Mouse (Mus musculus) thymus, adult 2 months (tissue): ENCODE results near the gene Cdh4. TPM values are rescaled to one million over a fixed set of nuclear protein-coding genes. Genes with fewer than 3 reads are reported as not detected.

Experiments
- DNase-seq: peaks from one replicate; pipeline ENCODE4 v3.0.0; 2021
- H3K27ac ChIP-seq: fragments of 200-500 bp; 2 replicates; pipeline ENCODE4 v1.5.1; 2012; ENCODE audit warnings: low read length, control low read depth; ENCODE audit not compliant: control insufficient read depth, insufficient read depth
- H3K27me3 ChIP-seq: fragments of 200-500 bp; 2 replicates; pipeline ENCODE4 v1.6.1; 2012; ENCODE audit warnings: mild to moderate bottlenecking, low read length, moderate library complexity, mixed read lengths; ENCODE audit not compliant: control insufficient read depth, insufficient read depth
- H3K36me3 ChIP-seq: fragments of 200-500 bp; 2 replicates; pipeline ENCODE4 v1.6.1; 2012; ENCODE audit warnings: mild to moderate bottlenecking, low read length, moderate library complexity; ENCODE audit not compliant: control insufficient read depth, insufficient read depth
- H3K4me1 ChIP-seq: fragments of 200-500 bp; replicated peaks from 2 replicates; pipeline ENCODE4 v1.6.1; 2012; ENCODE audit warnings: low read length; ENCODE audit not compliant: control insufficient read depth, insufficient read depth
- H3K4me3 ChIP-seq: fragments of 200-500 bp; 2 replicates; pipeline ENCODE4 v1.5.1; 2012; ENCODE audit warnings: mild to moderate bottlenecking, low read length, control low read depth, moderate library complexity; ENCODE audit not compliant: control insufficient read depth, insufficient read depth
- CTCF ChIP-seq: fragments of 200-500 bp; IDR thresholded peaks from 2 replicates; pipeline ENCODE4 v1.5.1; 2012; ENCODE audit warnings: mild to moderate bottlenecking, control low read depth, low read length, moderate library complexity, borderline replicate concordance; ENCODE audit not compliant: control insufficient read depth, poor library complexity, insufficient read depth; ENCODE audit errors: extremely low read depth
- POLR2A ChIP-seq: fragments of 200-500 bp; IDR thresholded peaks from 2 replicates; pipeline ENCODE4 v1.6.1; 2012; ENCODE audit warnings: mild to moderate bottlenecking, low read length, control low read depth, moderate library complexity; ENCODE audit not compliant: control insufficient read depth, poor library complexity, insufficient read depth; ENCODE audit errors: extremely low read depth
- WGBS: fragments of 180-500 bp; shearing (Covaris S2); methylation state at CpG from one replicate; pipeline ENCODE4 v1.1.7; 2018; 5-methylcytosine and 5-hydroxymethylcytosine counted together
- polyA plus RNA-seq: library from polyadenylated mRNA; depleted of rRNA; stranded (reverse); fragments of >200 nt; gene quantifications from 2 replicates; pipeline ENCODE4 v1.2.3, GENCODE M21; 2012

The Cdh4 gene
- polyA plus RNA-seq, 1 experiment = 9.7 TPM

DNA sequence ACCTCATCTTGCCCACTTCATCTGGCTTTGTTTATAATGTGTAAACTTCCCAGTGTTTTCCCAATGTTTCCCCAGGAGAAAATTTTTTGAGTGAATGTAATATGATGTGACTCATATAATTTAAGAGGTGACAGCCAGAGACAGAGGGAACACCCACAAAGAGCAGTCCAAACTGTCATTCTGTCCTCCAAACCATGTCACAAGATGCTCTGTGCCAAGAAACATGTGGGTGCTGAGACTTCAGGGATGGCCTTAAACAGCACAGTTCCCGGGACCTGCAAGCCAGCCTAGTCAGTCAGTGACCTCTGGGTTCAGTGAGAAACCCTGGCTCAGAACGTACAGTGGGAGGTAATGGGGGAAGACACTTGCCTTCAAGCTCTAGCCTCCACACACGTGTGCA lies 247.5 kb downstream of the Cdh4 start:
- H3K36me3 ChIP-seq = no peaks in the 10 kb centered on the region
- no peak overlapping the region for H3K4me3 ChIP-seq
- no peaks in the 10 kb centered on the region for H3K27me3 ChIP-seq
- no peak for DNase-seq
- 85% methylated on average over 3 of the region's 3 CpGs for WGBS
- no peak overlapping the region for H3K27ac ChIP-seq
- no peaks in the 10 kb centered on the region for H3K4me1 ChIP-seq
- TF ChIP-seq CTCF = no peak
- TF ChIP-seq POLR2A = no peak

GRCm38 (mm10) chr2:179690571-179690970 lies 248.3 kb downstream of the Cdh4 start:
- Histone ChIP-seq H3K27ac (no peak overlapping the region), H3K4me3 (no peak overlapping the region), H3K4me1 (no peaks in the 10 kb centered on the region), H3K27me3 (no peaks in the 10 kb centered on the region), H3K36me3 (no peaks in the 10 kb centered on the region)
- DNase-seq = no peak
- TF ChIP-seq POLR2A (no peak), CTCF (no peak)
- 78% methylated on average over 7 of the region's 7 CpGs for WGBS

- TF ChIP-seq POLR2A (no peak), CTCF (no peak)
- Histone ChIP-seq H3K36me3 (no peaks in the 10 kb centered on the region), H3K27ac (no peak overlapping the region), H3K4me3 (no peak overlapping the region), H3K4me1 (no peaks in the 10 kb centered on the region), H3K27me3 (no peaks in the 10 kb centered on the region)
- 83% methylated on average over 9 of the region's 9 CpGs for WGBS
- no peak for DNase-seq
Observed at GRCm38 (mm10) chr2:179694936-179695335, 252.7 kb downstream of the Cdh4 start.

GRCm38 (mm10) chr2:179697601-179698000 lies 255.4 kb downstream of the Cdh4 start:
- Histone ChIP-seq H3K27ac (no peak overlapping the region), H3K27me3 (no peaks in the 10 kb centered on the region), H3K4me1 (no peaks in the 10 kb centered on the region), H3K36me3 (no peaks in the 10 kb centered on the region), H3K4me3 (no peak overlapping the region)
- no peak for DNase-seq
- TF ChIP-seq POLR2A (no peak), CTCF (no peak)
- WGBS = 78% methylated on average over 8 of the region's 8 CpGs

GRCm38 (mm10) chr2:179698196-179698985 lies 256.2 kb downstream of the Cdh4 start:
- Histone ChIP-seq H3K27ac (no peak overlapping the region), H3K36me3 (no peaks in the 10 kb centered on the region), H3K4me3 (no peak overlapping the region), H3K27me3 (no peaks in the 10 kb centered on the region), H3K4me1 (no peaks in the 10 kb centered on the region)
- WGBS = 65% methylated on average over 12 of the region's 12 CpGs
- no peak for DNase-seq
- TF ChIP-seq POLR2A = no peak
- no peak for TF ChIP-seq CTCF

- no peak for DNase-seq
- H3K4me1 ChIP-seq = no peaks in the 10 kb centered on the region
- no peak for TF ChIP-seq POLR2A
- no peak for TF ChIP-seq CTCF
- no peak overlapping the region for H3K4me3 ChIP-seq
- 85% methylated on average over 11 of the region's 11 CpGs for WGBS
- no peaks in the 10 kb centered on the region for H3K27me3 ChIP-seq
- no peaks in the 10 kb centered on the region for H3K36me3 ChIP-seq
- no peak overlapping the region for H3K27ac ChIP-seq
Observed at GRCm38 (mm10) chr2:179705043-179705442, 262.8 kb downstream of the Cdh4 start.
